Mouse (Mus musculus) midbrain, embryonic 10.5 days (tissue): ENCODE measurements around the gene Cs. TPM values are rescaled to one million over a fixed set of nuclear protein-coding genes. Genes with fewer than 3 reads are reported as not detected.
A peak's percentile ranks its signal among the peaks of the same experiment; 100 is the strongest.
"Not testable (repeated sequence)": the region's sequence is repeated elsewhere in the genome, so short reads cannot be mapped to it uniquely, and the experiment has no call there.

Experiments
- DNase-seq: peaks from one replicate; pipeline ENCODE4 v3.0.0-alpha.2; 2017; ENCODE audit warnings: low spot score
- H3K27ac ChIP-seq: fragments of 300-500 bp; sonication (generic); replicated peaks from 2 replicates; pipeline ENCODE4 v1.5.1; 2016; ENCODE audit warnings: mild to moderate bottlenecking
- H3K27me3 ChIP-seq: fragments of 300-500 bp; sonication (generic); 2 replicates; pipeline ENCODE4 v1.6.1; 2016; ENCODE audit warnings: low read depth, mild to moderate bottlenecking; ENCODE audit not compliant: poor library complexity, severe bottlenecking
- H3K36me3 ChIP-seq: fragments of 300-500 bp; sonication (generic); 2 replicates; pipeline ENCODE4 v1.6.1; 2016; ENCODE audit warnings: mild to moderate bottlenecking, moderate library complexity
- H3K4me1 ChIP-seq: fragments of 300-500 bp; sonication (generic); 2 replicates; pipeline ENCODE4 v1.6.1; 2016
- H3K4me3 ChIP-seq: fragments of 300-500 bp; sonication (generic); 2 replicates; pipeline ENCODE4 v1.5.1; 2016; ENCODE audit warnings: mild to moderate bottlenecking, moderate library complexity
- H3K9me3 ChIP-seq: fragments of 300-500 bp; sonication (generic); replicated peaks from 2 replicates; pipeline ENCODE4 v1.6.1; 2016; ENCODE audit warnings: mild to moderate bottlenecking
- WGBS: fragments of 180-500 bp; shearing (Covaris S2); methylation state at CpG from one replicate; pipeline ENCODE4 v1.1.7; 2016; 5-methylcytosine and 5-hydroxymethylcytosine counted together
- polyA plus RNA-seq: library from polyadenylated mRNA; unstranded; fragments of >200 nt; fragmentation: Nextera tagmentation; extraction: Ambion mirVana; gene quantifications from 2 replicates; pipeline ENCODE4 v1.2.1, GENCODE M21; 2016

Gene Cs
- polyA plus RNA-seq = 237 and 248 TPM in 2 replicates

DNA sequence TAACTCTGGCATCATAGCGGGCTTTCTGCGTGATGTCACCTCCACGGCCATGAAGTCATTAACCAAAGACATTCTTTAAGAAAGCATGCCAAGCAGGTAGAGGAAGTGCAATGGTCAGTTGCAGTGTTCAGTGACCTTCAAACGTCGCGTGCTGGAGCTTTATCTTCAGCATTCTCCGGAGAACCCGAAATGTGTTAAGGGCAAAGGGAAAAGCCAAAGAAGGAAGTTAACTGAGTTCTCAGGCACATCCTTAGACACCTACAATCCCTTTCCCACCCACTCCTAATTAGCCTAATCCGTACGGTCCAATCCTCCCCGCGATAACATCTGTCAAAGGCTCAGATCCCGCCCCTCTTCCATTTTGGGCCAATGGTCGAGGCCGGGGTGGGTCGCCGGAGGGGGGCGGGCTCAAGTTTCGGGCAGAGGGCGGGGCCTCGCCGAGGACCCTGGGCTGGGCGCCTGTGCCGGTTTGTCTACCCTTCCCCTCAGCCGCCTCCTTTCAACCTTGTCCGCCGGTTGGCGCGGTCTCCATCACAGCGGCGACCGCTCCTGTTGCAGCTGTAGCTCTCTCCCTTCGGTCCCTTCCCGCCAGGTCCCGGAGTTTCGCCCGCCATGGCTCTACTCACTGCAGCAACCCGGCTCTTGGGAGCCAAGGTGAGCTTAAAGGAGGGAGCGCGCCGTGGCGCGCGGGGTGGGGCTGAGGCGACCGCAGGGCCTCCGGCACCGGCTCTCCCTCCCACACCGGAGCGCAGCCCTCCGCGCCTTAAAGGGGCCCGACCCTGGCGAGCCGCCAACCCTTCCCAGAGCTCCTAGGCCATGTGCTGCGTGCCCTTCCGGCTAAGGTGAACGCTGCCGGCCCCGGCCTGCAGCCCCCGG, at the start of gene Cs:
Gene Cs (plus strand): TSS at position 429 of the 876 bp plus-strand sequence.
- Histone ChIP-seq H3K4me1 (peaks cover 28% of the 10 kb centered on the region), H3K27ac (peak within 1 kb of the TSS; percentile 94), H3K9me3 (no peaks in the 10 kb centered on the region), H3K36me3 (peaks cover 21% of the 10 kb centered on the region), H3K27me3 (no peaks in the 10 kb centered on the region), H3K4me3 (peak within 1 kb of the TSS; percentile 90)
- DNase-seq = peak; percentile 97
- 2% methylated on average over 61 of the region's 61 CpGs for WGBS

DNA sequence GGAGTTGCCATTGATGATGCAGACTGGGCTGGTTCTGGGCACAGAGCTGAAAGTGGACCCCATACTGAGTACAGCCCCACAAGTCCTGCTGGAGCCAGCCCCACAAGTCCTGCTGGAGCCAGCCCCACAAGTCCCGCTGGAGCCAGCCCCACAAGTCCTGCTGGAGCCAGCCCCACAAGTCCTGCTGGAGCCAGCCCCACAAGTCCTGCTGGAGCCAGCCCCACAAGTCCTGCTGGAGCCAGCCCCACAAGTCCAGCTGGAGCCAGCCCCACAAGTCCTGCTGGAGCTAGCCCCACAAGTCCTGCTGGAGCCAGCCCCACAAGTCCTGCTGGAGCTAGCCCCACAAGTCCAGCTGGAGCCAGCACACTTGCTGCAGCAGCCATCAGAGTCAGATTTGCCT, 46.9 kb upstream of the Cs start:
- peaks cover 45% of the 10 kb centered on the region for H3K36me3 ChIP-seq
- H3K9me3 ChIP-seq, DNase-seq, H3K4me1 ChIP-seq, H3K27ac ChIP-seq, H3K4me3 ChIP-seq, H3K27me3 ChIP-seq: not testable (repeated sequence)
- WGBS = 78% methylated on average over 1 of the region's 1 CpGs

DNA sequence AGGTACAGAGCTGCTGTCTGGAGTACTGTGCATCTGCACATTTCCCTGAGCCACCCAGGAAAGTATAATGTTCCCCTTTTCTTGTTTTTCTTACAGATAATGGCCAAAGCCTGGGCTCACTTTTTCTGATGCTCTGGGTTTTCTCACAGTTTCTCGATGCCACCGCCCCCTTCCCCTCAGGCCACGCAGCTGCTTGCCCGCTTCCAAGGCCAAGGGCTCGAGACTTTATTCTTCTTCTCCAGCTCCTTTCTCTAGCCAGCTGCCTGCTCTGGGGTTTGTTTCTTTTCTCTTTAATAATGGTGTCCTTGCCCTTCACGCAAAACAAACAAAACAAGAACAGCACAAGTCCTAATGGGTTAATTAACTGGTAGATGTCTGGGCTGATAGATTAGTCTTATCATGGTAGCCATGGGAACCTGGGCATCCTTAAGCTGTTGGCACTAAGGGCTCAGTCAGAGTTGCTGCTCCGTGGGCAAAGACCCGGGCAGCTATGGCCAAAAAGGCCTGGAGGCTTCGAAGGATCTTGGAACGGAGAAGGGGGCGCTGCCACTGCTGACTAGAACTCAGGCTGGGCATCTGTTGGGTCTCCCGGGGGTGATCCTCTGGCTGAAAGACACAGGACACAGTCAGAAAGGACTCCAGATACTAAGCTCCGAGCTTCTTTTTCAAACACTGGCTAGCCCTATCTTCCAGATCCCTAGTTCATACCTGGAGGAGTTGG, 41.0 kb upstream of the Cs start:
- peaks cover 14% of the 10 kb centered on the region for H3K36me3 ChIP-seq
- no peaks in the 10 kb centered on the region for H3K4me1 ChIP-seq
- H3K27ac ChIP-seq = no peak overlapping the region
- H3K27me3 ChIP-seq = no peaks in the 10 kb centered on the region
- no peaks in the 10 kb centered on the region for H3K9me3 ChIP-seq
- no peak overlapping the region for H3K4me3 ChIP-seq
- WGBS = 85% methylated on average over 13 of the region's 13 CpGs
- DNase-seq = no peak

DNA sequence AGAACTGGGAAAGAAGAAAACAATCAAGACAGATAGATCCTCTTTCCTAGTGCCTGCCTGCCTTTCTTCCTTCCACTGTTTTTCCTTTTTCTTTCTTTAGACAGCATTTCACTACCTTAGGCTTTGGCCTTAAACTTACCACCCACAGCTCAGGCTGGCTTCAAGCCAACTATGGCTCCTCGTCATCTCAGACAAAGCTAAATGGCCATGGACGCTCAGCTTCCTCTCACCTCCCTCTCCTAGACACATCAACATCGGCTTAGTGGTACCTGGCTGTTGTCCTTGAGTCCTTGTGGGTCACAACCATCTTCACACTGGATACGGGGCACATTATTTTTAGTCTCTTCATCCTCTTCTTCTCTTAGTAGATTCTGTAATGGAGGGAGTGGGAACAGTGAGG, 40.3 kb upstream of the Cs start:
- 88% methylated on average over 4 of the region's 4 CpGs for WGBS
- Histone ChIP-seq H3K36me3 (peaks cover 8% of the 10 kb centered on the region), H3K9me3 (no peaks in the 10 kb centered on the region), H3K27me3 (no peaks in the 10 kb centered on the region), H3K4me3 (no peak overlapping the region), H3K27ac (no peak overlapping the region), H3K4me1 (peaks cover 3% of the 10 kb centered on the region)
- DNase-seq = no peak

DNA sequence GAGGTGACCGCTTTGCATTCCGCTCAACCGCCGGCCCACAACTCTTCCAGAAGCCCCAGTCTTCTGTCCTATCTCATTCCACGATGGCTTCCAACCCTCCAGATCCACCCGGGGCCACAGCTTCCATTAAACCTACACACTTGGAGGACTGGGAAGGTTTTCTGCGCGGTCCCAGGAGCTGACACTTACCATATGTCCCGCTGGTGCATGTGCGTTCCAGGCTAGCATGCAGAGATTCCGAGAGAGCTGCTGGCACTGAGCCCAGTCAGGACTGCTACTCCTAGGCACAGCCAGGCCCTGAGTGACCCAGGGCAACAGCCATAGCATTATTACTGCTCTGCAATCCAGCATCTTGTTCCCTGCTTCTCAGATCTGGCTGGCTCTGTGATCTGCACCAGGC, 39.9 kb upstream of the Cs start:
- no peaks in the 10 kb centered on the region for H3K9me3 ChIP-seq
- H3K4me1 ChIP-seq = peaks cover 7% of the 10 kb centered on the region
- no peaks in the 10 kb centered on the region for H3K27me3 ChIP-seq
- H3K27ac ChIP-seq = 0 out of 2 replicates have a peak overlapping the region, but pooled peaks have one; percentile 13
- 90% methylated on average over 11 of the region's 11 CpGs for WGBS
- H3K4me3 ChIP-seq = no peak overlapping the region
- no peak for DNase-seq
- H3K36me3 ChIP-seq = peaks cover 4% of the 10 kb centered on the region

DNA sequence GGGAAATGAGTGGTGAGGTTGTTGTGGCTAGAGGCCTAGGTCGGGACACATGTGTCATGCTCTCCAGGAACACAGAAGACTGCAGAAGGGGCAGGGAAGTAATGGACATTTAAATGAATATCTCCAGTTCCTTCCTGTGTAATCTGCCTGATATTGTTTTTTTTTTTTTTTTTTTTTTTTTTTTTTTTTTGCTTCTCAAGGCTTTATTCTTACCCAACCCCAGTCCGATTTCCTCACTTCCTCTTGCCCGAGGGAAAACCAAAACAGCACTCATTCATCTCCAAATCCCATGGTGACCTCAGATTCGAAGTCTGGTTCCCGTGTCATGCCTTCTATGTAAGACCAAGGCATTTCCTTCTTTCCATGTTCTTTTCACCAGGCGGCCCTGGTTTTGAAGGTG, 39.3 kb upstream of the Cs start:
- no peaks in the 10 kb centered on the region for H3K27me3 ChIP-seq
- no peak overlapping the region for H3K27ac ChIP-seq
- H3K36me3 ChIP-seq = no peaks in the 10 kb centered on the region; the same call in 1 of the 2 replicates
- no peak for DNase-seq
- no peak overlapping the region for H3K4me3 ChIP-seq
- peaks cover 7% of the 10 kb centered on the region for H3K4me1 ChIP-seq
- H3K9me3 ChIP-seq = no peaks in the 10 kb centered on the region
- WGBS = 82% methylated on average over 6 of the region's 6 CpGs

DNA sequence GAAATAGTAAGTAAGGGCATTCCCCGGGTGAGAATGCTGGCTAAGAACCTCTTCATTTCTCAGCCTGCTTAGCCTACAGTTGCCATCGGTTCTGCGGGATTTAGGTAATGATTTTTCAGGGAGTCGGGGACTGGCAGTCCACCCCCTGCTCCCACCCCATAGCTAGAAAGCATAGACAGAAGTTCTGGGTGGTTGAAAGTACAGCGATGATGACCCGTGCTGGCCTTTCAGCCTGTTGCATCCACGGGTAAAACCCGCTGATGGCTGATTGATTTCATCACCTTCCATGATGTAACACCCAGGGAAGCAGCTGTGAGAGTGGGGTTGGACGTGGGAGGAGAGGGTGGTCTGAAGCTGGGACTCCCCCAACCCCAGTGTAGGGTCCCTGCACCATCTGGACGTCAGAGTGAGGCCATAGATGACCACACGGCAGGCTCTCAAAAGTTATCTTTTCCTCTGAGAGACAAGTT, 38.8 kb upstream of the Cs start, which contains the start of gene Il23a:
Gene Il23a (minus strand): TSS at position 51 of the 470 bp plus-strand sequence.
- Histone ChIP-seq H3K4me1 (peaks cover 10% of the 10 kb centered on the region), H3K27me3 (no peaks in the 10 kb centered on the region), H3K4me3 (no peak within 1 kb of the TSS), H3K9me3 (no peaks in the 10 kb centered on the region), H3K36me3 (no peaks in the 10 kb centered on the region), H3K27ac (0 out of 2 replicates have a peak within 1 kb of the TSS, but pooled peaks have one; percentile 13)
- DNase-seq = no peak
- WGBS = 84% methylated on average over 11 of the region's 11 CpGs

DNA sequence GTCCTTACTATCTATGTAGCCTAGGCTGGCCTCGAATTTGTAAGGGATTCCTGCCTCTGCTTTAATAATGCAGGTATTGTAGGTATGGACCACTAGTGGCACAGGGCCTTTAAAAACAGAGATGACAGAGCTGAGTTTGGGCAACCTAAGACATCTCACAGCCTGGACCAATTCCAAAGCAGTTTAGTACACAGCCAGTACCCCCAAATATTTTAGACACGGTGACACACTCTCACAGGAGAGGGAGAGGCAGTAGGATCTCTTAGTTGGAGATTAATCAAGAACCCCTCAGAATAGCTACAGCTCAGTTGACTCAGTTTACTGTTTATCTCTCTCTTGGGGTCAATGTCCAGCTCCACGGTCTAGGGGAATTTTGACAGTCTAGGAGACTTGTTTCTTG, 35.2 kb upstream of the Cs start:
- H3K9me3 ChIP-seq = no peaks in the 10 kb centered on the region
- WGBS = 40% methylated on average over 3 of the region's 3 CpGs
- DNase-seq = no peak
- H3K4me1 ChIP-seq = peaks cover 20% of the 10 kb centered on the region
- H3K27me3 ChIP-seq = no peaks in the 10 kb centered on the region
- H3K27ac ChIP-seq = peak overlapping the region; percentile 97
- H3K4me3 ChIP-seq = peak overlapping the region; percentile 75
- peaks cover 16% of the 10 kb centered on the region for H3K36me3 ChIP-seq

DNA sequence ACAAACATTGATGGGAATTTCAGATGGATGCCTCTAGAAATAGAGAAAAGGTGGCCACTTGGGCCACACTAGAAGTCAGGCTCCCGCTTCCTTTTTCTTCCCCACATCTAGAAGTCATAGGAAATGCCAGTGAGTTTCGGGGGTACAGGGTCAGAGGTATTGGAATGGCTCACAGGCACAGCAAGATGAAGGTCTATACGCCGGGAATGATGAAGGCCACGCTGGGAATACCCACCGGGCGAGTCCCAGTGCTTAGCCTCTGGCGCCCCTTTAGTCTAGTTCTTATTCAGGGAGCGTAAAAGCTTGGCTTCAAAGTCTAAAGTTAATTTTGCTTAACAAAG, 34.8 kb upstream of the Cs start:
- Histone ChIP-seq H3K36me3 (peaks cover 17% of the 10 kb centered on the region), H3K27ac (peak overlapping the region; percentile 97), H3K9me3 (no peaks in the 10 kb centered on the region), H3K4me1 (peaks cover 20% of the 10 kb centered on the region), H3K4me3 (peak overlapping the region; percentile 75), H3K27me3 (no peaks in the 10 kb centered on the region)
- no peak for DNase-seq
- 1% methylated on average over 9 of the region's 9 CpGs for WGBS

DNA sequence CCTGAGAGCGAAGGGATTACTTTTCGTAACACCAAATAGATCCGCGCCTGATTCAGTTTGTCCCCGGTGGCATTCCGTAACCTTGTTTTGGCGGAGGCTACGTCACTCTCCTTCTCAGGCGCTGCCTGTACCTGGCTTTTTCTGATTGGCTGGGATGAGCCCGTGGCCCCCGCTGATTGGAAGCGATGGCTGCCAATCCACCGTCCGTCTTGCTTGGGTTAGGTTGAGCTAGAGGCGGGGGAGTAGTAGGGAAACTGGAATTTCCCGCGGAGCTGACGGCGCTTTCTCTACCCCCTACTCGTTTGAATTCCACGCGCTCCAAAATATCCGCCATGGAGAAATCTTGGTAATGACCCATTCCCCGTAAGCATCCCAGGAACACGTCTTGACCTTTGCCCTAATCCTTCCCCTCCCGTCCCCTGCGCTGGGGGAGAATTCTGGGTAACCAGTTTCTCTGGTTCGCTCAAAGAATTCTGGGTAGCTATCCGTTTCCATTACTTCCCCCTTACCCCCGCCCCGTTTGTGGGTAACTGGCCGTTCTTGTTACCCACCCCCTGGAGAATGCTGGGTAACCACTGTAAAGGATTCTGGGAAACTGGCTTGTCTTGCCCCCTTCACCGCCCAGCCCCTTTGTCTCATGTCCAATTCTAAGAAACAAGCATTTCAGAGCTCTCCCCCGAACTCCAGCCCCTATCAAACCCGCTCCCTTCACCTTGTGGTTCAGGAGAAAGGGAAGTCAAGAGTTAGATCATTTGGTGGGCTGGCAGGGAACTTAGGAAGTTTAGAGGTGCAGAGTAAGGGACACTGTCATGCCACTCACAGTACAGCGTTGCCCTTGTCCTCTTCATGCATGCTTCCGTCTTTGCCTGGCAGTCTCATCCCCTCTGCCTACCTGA, 34.2 kb upstream of the Cs start, which contains the start of gene Pan2:
Gene Pan2 (plus strand): TSS at position 210 of the 896 bp plus-strand sequence.
- WGBS = 2% methylated on average over 37 of the region's 37 CpGs
- Histone ChIP-seq H3K27ac (peak within 1 kb of the TSS; percentile 97), H3K27me3 (no peaks in the 10 kb centered on the region), H3K4me3 (peak within 1 kb of the TSS; percentile 75), H3K9me3 (no peaks in the 10 kb centered on the region), H3K4me1 (peaks cover 20% of the 10 kb centered on the region), H3K36me3 (peaks cover 23% of the 10 kb centered on the region)
- peak; percentile 99 for DNase-seq

DNA sequence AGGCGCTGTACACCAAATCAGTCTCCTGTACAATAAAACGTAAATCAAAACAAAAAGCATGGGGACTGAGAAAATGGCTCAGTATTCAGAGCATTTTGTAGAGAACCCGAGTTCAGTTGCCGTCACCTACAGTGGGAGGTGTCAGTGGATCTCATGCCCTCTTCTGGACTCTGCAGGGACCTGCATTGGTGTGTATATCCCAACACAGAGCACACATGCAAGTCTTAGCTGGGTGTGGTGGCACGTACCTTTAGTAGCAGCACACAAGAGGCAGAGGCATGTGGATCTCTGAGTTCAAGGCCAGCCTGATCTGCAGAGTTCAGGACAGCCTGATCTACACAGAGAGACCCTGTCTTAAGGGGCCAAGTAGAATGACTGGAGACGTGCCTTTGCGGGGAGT, 27.9 kb upstream of the Cs start:
- H3K27ac ChIP-seq = no peak overlapping the region
- peaks cover under 1% of the 10 kb centered on the region for H3K4me1 ChIP-seq
- H3K9me3 ChIP-seq = no peaks in the 10 kb centered on the region
- H3K27me3 ChIP-seq = no peaks in the 10 kb centered on the region
- no peak for DNase-seq
- peaks cover 85% of the 10 kb centered on the region for H3K36me3 ChIP-seq
- WGBS = 94% methylated on average over 7 of the region's 7 CpGs
- H3K4me3 ChIP-seq = no peak overlapping the region

DNA sequence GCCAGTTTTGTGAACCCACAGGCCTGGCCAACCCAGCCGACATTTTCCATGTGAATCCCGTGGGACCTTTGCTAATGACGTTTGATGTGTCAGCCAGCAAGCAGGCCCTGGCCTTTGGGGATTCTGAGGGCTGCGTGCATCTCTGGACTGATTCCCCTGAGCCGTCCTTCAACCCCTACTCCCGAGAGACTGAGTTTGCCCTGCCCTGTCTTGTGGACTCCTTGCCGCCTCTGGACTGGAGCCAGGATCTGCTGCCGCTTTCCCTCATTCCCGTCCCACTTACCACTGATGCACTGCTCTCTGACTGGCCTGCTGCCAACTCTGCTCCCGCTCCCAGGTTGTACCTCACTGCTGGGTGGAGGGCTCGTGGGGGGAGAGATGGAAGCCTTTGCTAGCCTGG, 27.4 kb upstream of the Cs start:
- no peaks in the 10 kb centered on the region for H3K4me1 ChIP-seq
- no peak overlapping the region for H3K27ac ChIP-seq
- H3K27me3 ChIP-seq = no peaks in the 10 kb centered on the region
- peaks cover 90% of the 10 kb centered on the region for H3K36me3 ChIP-seq
- no peak overlapping the region for H3K4me3 ChIP-seq
- H3K9me3 ChIP-seq = no peaks in the 10 kb centered on the region
- 89% methylated on average over 11 of the region's 11 CpGs for whole genome bisulfite sequencing
- no peak for DNase-seq
